Mouse (Mus musculus) liver, postnatal 0 days (tissue): ENCODE data around the gene Ptprf.

Source experiments
- CTCF ChIP-seq: sonication (generic); IDR thresholded peaks from 2 replicates; pipeline ENCODE4 v1.5.1; 2016; ENCODE audit warnings: antibody characterized with exemption, low read depth
- EP300 ChIP-seq: IDR thresholded peaks from 2 replicates; pipeline ENCODE4 v1.6.1; 2016; ENCODE audit warnings: antibody characterized with exemption, low read depth, mild to moderate bottlenecking

GRCm38 (mm10) chr4:118214891-118215290 lies 76.3 kb downstream of the Ptprf start:
- TF ChIP-seq CTCF = no peak
- TF ChIP-seq EP300 = no peak
